Mouse (Mus musculus) mouse trophoblast stem cell (cell line): ENCODE data around the gene Spdl1.

ENCODE experiments used
- in situ Hi-C, 2 experiments: fragments of 300-500 bp; cut with MseI, MboI; formaldehyde crosslinking; loops; 2 replicates in 1 of 2; 3 replicates in 1 of 2; pipeline ENCODE4 v1.15.1; 2025

Spdl1 gene

DNA sequence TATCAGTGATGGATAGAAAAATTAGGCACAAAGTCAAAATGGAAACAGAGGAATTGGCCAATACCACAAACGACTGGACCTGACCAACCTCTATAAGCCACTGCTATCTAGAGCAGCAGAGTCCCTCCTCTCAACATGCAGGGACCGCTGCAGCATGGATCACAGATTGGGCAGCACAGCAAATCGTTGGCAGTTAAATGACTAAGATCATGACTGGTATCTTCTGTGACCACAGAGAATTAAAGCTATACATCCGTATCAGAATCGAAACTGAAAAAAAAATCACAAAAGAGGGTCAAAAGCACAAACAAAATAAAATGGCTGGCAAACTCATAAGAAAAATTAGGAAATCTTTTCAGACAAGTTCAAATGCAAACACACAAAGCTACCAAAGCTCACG, 71.3 kb downstream of the Spdl1 start:
- in situ Hi-C loops = no loop called here

DNA sequence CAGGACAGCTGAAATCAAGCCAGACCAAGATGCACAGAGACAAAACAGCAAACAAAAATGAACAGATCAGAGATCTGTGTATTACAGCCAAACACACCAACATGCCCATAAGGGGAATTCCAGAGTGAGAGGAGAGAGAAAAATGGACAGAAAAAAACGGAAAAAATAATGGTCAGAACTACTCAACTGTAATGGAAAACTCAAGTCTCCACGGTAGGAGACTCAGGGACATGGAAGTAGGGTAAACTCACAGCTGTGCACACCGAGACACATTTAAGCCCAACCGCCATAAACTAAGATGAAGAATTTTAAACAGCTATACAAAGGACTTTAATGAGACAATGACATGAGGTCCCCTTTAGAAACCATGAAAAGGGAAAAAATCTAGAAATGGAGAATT, 73.9 kb downstream of the Spdl1 start:
- in situ Hi-C loops = no loop called here
